ENCODE assay signal across 7 mouse cellular contexts in genomic region chr2:6405059-6406033, GRCm38 (mm10).
A peak's percentile ranks its signal among the peaks of the same experiment; 100 is the strongest.
DNase-seq lines count a peak whose midpoint lies in the region; ATAC-seq lines count a peak whose summit lies in the region.

No protein-coding gene starts in this region.

- no peaks in the 10 kb centered on the region for H3K27me3 ChIP-seq in midbrain, embryonic 13.5 days

- WGBS in midbrain, embryonic 13.5 days = 31% methylated on average over 10 of the region's 10 CpGs

- no peak overlapping the region for H3K4me3 ChIP-seq in midbrain, embryonic 13.5 days (replicated peaks)

- H3K27ac ChIP-seq in midbrain, embryonic 13.5 days = no peak overlapping the region

- intact Hi-C loops in left cerebral cortex, postnatal 4 days (cut with DNase I) = loop anchor here (2.0 to 10.0 kb wide), 2 partner anchors 81 to 185 kb away; partner anchors contain the start of gene Usp6nl

- ATAC-seq in midbrain, embryonic 13.5 days = peak; percentile 81

- peaks cover 35% of the 10 kb centered on the region for H3K4me1 ChIP-seq in midbrain, embryonic 13.5 days (replicated peaks)

- no peak overlapping the region for H3K9ac ChIP-seq in midbrain, embryonic 13.5 days (replicated peaks)

- H3K9me3 ChIP-seq in midbrain, embryonic 13.5 days = no peaks in the 10 kb centered on the region

- no peak overlapping the region for H3K4me2 ChIP-seq in midbrain, embryonic 13.5 days (replicated peaks)

- peak; percentile 73 for DNase-seq in adrenal gland, adult 8-10 months
- DNase-seq in embryo, embryonic 11.5 days (ENCODE audit: low read depth, low spot score) = peak; percentile 71
- peak; percentile 53 to 73 for DNase-seq in gastrocnemius, postnatal 4 days (ENCODE audit: low spot score in 2 of 2)
- peak; percentile 78 for DNase-seq in kidney, adult 11 months
- DNase-seq in left cerebral cortex, postnatal 4 days = peak; percentile 85
- peak; percentile 57 for DNase-seq in spleen, adult 12 weeks (ENCODE audit: low spot score)

- H3K36me3 ChIP-seq in midbrain, embryonic 13.5 days = peaks cover 8% of the 10 kb centered on the region; the same call in 1 of the 2 replicates
